Mouse (Mus musculus): ENCODE results near the gene Gli3.
A peak's percentile ranks its signal among the peaks of the same experiment; 100 is the strongest.

Gene Gli3

DNA sequence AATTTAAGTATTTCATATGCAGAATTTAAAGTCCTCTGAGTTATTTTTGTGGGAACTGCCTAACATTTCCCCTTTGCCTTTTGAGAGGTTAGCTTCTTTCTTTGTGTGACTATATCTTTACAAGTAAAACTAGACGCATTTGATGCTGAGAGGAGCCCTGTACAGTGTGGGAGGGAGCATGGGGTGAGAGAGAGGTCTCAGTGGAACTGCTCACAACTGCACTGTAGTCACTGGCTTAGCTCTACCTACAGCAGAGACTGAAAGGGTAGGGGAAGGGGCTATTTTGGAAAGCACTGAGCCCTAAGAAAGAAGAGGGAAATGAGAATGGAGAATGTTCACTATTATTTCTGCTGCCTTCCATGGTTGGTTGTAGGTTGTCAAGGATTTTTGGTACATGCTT is 25.0 kb downstream of the Gli3 start:
- DNase-seq (ENCODE audit: low read depth, low spot score): no peak

DNA sequence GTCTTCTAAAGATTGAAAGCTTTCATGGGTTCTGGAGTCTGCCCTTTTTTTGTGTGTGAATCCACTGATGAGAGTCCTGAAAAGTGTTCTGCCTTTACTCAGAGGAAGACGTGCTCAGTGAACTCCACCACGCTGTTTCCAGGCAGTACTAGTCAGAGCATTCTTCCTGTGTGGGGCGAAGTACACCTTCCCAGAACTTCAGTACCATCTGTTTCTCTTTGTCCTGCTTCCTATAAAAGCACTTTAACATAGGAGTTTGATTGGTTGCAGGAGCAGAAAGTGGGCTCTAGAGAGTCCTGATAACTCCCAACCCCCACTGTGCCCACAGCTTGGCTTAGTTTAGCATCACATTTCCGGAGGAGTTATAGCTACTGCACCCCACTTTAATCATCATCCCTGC is 32.8 kb downstream of the Gli3 start:
- DNase-seq (ENCODE audit: low read depth, low spot score): no peak

DNA sequence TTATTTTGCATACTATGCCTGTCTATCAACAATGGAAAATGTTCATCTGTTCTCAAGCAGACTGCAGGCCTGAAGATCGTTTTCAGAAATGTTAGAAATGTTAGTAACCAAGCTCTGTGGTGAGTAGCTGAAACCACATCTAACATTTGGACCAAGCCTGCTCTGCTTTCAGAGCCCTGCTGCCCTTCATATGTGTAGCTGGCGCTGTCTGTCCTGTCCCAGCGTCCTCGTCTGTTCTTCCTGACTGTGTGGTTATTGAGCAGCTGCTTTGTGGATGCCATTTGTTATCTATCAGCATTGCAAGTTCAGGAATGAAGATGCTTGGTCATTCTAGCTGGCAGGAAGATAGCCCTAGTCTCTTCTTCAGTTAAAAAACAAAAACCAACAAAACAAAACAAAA is 35.3 kb downstream of the Gli3 start:
- DNase-seq (ENCODE audit: low read depth, low spot score): no peak

DNA sequence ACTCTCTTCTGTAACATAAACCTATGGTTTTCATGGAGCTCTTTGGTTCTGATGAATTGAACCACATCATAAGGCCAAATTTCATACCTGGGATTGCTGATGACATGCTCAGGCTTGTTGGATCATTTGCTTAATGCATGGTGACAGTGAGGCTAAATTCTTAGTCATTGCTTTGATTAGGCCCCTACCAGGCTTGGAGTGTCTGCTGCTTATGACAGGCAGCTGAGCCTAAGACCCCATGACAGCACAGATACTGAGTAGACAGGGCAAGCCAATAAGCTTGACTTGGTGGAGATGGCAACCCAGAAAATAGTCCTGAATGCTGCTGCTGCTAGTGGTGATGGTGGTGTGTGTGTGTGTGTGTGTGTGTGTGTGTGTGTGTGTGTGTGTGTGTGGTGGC is 47.9 kb downstream of the Gli3 start:
- DNase-seq (ENCODE audit: low read depth, low spot score): no peak

DNA sequence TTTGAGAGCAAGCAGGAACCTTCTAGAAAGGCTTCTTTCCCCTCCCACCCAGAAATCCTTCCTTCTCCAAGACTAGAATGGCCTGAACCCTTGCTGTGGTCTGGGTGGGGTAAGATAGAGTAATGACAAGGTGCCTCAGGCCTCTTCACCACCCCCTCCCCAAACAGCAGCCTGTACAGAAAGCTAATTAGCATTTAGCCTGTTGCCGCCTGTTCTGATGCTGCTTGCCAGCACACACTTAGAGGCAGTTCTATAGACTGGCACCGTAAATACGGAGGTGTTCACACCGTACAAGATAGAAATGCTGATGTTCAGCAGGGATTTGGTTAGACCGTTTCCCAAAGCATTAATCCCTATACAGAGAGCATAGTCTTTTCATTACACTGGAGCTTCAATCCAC is 50.1 kb downstream of the Gli3 start:
- DNase-seq (ENCODE audit: low read depth, low spot score): no peak

DNA sequence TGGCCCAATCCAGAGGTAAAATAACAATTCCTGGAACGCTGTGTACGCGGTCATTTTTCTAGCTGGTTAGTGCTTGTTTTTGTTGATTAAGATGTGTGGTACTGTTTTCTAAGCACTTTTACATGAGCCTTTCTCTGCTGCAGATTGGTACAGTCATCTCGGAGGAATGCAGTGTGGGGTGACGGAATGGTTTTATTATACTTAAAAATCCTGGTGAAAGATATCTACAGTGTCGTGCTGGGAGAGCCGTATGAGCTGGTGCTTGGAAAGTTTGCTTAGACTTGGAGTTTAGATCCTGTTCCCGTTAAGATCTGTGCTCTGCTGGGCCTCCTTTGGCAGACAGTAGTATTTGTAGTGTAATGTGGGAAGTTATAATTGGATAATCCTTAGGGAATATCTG is 51.0 kb downstream of the Gli3 start:
- no peak for DNase-seq (ENCODE audit: low read depth, low spot score)

DNA sequence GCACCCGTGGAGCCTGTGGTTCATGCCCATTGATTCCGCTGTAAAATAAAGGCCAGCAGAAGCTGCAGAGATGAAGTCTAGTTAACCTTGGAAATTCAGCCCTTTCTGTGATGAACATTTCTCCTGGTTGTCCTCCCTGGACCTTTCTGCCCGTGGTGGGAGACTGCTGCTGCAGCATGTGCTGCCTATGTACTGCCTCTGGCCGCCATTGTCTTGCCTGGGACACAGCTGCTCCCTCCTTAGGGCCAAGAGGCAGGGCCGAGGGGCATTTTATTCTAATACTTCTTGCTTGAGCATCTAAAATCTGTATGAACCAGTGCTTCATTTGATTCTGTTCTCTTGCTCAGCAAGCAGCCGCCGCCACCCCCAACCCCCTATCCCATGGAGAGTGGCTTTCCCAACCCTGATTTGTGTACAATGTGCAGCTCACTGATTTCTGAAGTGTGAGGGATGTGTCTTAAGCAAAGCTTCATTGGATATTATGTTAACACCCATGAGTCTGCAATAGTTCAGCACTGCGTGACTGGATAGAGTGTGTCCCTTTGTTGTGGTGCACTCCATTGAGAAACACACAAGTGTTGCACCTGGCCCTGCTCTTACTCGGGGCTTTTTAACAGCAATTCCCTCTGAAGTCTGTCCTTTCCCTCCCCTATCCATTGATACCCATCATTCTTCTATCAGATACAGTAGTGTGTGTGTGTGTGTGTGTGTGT is 54.2 kb downstream of the Gli3 start:
- no peak for DNase-seq (ENCODE audit: low read depth, low spot score)

DNA sequence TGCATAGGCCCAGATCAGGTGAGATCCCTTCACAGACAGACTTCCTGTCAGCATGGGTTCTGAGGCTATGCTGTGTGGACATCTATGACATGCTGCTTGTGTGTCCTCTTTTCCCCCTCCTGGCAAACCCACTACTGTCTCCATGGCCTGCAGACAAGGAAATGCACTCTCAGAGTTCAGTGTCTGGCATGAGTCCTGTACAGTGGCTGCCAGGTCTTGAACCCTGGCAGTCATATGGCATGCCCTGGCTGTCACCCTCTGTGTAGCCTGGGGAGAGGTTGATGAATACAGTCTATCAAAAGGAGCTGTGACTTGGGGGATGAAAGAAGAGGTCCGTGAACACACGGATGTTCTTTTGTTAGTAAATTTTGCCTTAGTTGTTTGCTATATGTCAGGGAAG is 57.3 kb downstream of the Gli3 start:
- DNase-seq (ENCODE audit: low read depth, low spot score): no peak

DNA sequence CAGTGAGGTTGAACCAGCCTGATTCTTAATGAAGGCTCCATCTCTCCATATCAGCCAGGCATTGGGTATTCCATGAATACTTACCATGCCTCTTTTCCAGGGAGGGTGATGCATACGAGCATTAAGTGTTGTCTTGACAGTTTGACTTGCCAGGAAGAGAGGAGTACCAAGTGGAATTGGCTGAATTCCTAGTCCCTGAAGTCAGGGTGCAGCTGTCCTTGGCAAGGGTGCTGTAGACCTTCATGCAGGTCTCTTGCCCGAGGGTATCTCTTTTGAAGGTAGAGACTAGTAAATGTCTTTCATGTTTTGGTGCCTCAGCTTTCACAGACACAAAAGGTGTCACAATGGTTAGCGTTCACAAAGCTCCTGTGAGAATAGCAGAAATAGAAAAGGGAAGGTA is 59.1 kb downstream of the Gli3 start:
- DNase-seq (ENCODE audit: low read depth, low spot score): no peak

DNA sequence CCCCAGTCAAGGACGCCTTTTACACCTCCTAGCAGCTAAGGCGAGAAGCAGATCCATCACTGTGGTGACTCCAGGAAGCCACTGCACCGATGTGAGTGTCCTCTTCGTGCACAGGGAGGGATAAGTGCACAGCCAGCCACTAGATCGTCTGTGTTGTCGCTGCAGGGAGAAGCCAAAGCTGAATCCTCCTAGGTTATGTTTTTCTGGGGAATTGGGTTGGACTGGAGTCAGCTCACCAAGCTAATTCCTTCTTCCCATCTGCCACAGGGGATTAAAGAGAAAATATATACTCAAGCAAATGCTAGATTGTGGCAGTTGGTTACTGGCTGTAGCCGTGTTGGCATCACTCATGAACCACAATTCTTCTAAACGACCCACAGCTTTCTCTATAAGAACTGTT is 61.2 kb downstream of the Gli3 start:
- DNase-seq (ENCODE audit: low read depth, low spot score): no peak

DNA sequence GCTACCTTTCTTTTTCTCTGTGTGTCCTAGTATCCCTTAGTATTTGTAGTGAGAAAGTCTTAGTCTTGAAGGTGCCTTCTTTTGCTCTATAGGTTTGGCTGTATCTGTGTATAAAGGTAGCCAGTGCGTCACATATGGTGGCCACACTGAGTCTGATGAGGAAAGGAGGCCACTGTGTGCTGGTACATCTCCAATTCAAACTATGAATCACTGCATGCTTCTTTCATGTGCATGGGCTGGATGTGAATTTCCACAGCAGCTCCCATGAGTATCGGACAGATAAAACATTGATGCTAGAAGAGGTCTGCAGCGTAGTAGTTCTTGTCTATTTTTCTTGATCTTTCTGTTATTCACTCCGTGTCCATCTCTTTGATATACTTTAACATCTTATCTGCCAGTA is 63.7 kb downstream of the Gli3 start:
- DNase-seq (ENCODE audit: low read depth, low spot score): no peak

DNA sequence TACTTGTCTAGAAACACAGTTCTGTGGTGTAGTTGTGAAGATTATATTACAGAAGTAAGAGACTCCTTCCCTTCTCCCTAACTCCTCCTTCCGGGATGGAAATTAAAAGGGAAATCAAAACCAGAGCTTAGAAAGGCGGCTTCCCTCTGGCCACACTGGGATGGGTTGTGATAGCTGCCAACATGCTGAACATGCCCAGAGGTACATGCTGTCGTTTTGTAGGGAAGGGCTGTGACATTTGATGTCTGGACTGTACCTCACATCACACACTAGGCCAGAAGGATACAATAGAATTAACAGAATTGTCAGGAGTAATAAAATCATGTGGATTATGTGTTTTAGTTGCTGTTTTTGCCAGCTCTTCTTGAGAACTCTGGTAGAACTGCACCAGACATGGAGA is 68.5 kb downstream of the Gli3 start:
- DNase-seq (ENCODE audit: low read depth, low spot score): no peak

DNA sequence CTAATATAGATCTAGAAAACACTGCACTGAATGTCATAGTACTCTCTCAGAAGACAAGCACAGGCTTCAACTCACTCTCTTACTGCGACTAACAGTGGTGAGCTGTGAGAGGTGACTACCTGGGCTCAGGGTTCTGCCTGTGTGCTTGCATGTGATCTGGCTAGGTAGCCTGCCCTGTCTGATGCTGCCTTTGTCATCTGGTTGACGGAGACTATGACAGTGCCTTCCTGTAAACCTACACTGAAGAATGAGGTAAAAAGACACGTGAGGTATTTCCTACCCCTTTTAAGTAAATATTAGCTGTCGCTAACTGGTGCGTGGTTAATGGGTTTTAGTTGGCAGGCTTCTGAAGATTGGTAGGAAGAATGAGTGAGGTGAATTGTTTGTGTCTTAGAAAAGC is 74.2 kb downstream of the Gli3 start:
- no peak for DNase-seq (ENCODE audit: low read depth, low spot score)

DNA sequence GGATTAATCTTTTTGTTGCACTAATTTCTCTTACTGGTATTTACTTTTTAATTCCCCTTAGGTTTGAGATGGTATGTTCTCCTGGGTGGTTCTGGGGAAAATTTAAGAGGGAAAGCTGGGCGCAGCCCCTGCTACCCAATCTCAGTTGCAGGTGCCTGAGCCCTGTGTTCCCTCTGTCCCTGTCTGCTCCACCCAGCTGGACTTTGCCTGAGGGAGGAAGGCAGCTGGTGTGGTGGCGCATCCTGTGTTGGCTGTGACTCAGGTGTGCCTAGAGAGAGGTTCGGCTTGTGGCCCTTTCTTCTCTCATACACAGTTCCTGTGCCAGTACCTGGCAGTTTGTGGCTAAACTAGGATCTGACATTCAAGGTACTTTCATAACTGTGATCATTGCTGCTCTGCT is 74.6 kb downstream of the Gli3 start:
- DNase-seq (ENCODE audit: low read depth, low spot score): no peak

DNA sequence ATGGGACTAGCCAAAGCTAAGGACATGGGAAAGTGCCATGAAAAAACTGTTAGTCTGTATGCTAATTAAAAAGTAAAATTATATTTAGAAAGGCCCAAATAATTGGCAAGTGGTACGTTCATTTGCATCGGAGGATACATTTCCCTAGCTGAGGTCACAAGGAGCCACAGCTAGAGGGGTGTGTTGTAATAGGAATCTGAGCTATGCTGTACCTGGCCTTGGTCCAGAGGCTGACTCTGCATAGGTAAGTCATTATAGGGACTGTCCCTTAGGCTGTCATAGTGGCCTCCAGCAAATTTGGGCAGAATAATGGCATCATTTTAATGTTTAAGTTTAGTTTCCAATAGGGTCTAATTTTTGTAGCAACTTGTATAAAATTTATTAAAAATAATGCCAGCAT is 75.4 kb downstream of the Gli3 start:
- no peak for DNase-seq (ENCODE audit: low read depth, low spot score)

DNA sequence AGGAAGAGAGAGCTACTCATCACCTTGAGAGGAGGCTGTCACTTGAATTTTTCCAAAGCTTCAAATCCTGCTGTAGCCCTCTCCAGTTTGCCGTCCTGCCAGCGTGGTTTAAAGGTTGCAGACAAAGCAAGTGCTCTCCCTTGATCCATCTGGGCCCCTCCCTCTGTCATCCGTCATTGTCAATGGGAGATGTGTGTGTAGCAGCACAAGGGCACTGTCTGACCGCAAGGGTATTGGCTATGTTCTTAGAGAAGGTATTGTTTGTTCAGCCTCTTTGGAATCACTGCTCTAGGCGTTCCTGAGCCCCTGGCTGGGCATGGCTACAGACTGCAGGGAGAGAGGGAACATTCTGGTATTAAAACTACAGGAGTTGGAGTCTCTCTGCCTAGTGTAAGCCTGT is 79.0 kb downstream of the Gli3 start:
- DNase-seq (ENCODE audit: low read depth, low spot score): peak; percentile 54

DNA sequence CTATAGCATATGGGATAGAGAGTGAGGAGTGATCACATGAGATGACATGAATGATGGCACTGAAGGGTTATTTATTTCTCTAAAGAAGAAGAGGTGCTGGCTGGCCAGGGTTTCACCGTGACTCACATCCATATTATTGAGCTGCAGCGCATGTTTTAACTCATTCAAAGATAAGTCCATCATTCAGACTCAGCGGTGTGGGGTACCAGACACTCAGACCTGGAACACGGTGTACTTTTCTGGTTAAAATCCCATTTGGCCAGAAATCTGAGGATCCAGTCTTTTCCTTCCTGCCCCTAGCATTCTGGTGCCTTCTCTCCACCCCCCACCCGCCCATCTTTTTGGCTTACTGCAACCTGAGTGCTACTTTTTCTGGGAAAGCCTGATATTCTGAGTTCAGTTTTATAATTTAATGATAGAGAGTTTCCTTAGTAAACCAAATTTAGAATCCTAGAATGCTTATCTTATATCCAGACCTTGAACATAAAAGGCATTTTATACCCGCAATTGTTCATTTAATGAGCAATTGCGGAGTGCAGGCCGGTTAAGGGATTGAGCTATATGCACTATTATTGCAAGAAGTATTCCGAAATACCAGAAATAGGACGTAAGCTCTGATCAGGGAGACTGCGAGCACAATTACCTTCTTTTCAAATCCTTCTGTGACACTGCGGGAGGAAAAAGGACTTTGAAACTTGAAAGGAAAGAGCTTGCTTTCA is 80.3 kb downstream of the Gli3 start:
- DNase-seq (ENCODE audit: low read depth, low spot score): no peak

DNA sequence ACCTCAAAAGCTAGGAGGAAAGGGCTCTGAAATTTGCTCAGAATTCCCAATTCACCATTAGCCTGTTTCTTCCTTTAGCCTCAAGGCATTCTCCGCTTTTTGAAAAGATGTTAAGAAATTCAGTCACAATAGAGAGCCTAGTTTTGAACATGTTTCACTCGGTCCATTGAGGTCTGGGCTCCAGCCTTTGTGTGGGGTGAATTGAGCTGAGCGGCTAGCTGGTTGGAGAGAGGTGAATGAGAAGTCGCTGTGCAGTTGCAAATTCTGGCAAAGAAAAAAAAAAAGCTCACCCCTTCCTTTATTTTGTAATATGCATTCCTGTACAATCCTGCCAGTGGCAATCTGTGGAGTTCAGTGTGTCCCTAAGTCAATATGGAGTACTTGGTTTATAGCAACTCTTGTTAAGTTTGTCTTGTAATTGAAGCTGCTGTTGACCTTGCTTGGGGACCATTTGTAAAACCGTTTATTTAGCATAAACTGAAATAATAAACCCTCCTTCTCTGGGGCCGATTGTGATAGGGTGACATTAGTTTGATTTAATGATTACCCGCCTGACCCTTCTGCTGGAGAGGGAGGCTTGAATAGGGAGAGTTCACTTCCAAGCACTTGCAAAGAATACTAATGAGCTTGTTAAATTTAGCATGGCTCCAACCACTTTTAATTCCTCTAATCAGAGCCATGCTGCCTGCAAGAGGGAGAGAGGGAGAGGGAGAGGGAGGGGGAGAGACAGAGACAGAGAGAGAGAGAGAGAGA is 81.0 kb downstream of the Gli3 start:
- no peak for DNase-seq (ENCODE audit: low read depth, low spot score)

DNA sequence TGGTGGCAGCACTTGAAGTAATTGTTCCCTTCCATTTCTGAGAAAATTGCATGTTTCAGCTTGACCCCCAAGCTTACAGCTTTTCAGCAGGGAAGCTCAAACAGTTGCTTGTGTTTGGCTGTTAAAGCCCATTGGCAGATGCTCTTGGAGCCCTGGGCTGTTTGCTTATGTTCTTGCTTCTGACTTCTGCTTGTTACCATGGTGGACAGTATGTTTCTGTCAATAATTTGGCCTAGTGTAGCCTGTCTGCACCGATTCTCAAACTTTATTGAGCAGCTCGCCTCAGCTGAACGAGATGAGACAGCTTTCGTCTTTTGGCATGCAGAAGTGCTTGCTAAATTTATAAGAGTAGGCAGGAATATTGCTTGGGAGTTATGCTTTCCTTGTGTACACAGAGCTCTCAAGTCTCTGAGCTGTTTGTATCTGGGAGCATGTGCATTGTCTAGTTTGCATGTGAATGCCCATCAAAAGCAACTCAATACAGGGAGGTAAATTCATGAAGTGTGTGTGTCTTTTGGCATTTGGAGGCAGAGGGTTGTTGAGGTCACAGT is 82.4 kb downstream of the Gli3 start:
- no peak for DNase-seq (ENCODE audit: low read depth, low spot score)

DNA sequence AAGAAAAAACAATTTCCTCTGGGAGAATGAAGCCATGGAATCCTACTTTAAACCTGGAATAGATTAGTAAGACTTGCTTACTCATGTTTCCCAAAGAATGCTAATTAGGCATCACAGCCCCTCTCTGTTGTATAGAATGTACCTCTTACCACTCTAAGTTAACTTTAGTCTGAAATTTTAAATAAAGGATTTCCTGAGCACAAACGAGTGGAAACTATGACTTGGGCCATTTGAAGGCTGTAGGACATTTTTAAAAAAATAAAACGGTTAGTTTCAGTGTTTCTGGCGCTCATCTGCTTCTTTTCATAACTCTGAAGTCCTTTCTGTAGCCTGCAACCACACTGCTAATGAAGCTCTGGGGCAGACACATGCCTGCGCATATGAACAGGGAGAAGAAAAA is 83.2 kb downstream of the Gli3 start:
- DNase-seq (ENCODE audit: low read depth, low spot score): no peak

DNA sequence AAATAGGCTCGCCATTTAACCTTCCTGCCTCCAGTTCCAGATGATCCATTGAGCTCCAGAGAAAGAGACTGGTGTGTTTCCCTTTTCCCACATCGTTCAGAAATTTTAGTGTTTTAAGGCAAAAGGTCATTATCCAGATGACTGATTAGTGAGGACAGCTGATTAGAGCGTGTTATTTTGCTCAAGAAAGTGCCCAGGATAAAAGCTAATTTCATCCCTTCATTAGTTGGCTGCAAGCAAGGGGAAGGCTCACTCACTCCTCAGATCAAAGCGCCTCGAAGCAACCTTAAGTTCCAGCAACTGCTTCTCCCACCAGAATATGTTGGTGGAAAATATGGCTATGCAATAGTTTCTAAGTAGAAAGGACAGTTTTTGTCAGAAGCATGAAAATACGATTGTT is 86.4 kb downstream of the Gli3 start:
- DNase-seq (ENCODE audit: low read depth, low spot score): no peak

DNA sequence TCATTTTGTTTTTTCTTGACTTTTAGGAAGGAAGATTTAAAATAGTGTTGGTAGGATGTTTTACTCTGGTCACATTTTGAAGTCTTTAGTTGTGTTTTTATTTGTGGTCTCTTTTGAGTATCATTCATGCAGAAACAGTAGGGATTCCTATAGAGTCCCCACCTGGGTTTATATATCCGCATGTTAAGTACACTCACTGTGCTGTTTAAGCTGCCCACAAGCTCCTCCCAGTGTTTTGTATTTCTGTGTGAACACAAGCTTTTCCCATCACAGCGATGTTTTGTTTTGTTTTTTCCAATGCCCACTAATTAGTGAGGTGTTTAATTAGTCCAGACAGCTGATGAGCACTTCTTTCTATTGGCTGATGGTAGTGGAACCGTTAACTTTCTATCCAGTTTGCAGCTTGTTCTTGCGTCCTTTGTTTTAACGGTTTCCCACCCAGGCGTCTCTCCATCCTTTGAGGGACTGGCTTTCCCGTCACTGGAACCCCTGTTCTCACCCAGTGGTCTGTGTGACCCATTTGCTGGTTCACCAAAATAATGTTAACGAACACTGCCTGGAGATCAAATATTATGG is 87.1 kb downstream of the Gli3 start:
- no peak for DNase-seq (ENCODE audit: low read depth, low spot score)
